Mouse (Mus musculus) heart, postnatal 0 days (tissue): ENCODE measurements around the gene St14.

Experiments
- CTCF ChIP-seq: IDR thresholded peaks from 2 replicates; pipeline ENCODE4 v1.5.1; 2016; ENCODE audit warnings: antibody characterized with exemption, control low read depth, low read depth
- EP300 ChIP-seq: IDR thresholded peaks from 2 replicates; pipeline ENCODE4 v1.6.1; 2016; ENCODE audit warnings: antibody characterized with exemption, low read depth

DNA sequence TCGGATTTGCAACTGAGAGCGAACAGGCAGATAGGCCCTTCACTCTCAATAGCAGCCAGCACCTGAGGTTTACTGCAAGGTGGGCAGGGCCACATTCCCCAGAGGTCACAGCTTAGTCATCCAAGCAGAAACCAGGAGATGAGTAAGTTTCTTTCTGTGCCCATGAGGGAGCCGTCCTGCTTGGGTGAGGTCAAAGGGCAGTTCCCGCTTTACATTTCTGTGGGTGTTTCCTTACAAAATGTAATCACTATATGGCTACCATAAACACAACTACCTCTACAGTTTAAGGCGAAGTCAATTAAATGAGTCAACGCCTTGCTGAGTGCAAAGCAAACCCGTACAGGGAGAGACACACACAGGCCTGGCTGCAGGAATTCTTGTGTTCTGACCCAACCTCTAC, 16.5 kb upstream of the St14 start:
- no peak for TF ChIP-seq CTCF
- no peak for TF ChIP-seq EP300
